Mouse (Mus musculus): Measurements from ENCODE around the gene Mrps27. TPM values are rescaled to one million over a fixed set of nuclear protein-coding genes. Genes with fewer than 3 reads are reported as not detected.

Gene Mrps27
- polyA plus RNA-seq (2014; fragmentation: Nextera tagmentation; extraction: Ambion mirVana): 75.2 and 80.6 TPM in 2 replicates

DNA sequence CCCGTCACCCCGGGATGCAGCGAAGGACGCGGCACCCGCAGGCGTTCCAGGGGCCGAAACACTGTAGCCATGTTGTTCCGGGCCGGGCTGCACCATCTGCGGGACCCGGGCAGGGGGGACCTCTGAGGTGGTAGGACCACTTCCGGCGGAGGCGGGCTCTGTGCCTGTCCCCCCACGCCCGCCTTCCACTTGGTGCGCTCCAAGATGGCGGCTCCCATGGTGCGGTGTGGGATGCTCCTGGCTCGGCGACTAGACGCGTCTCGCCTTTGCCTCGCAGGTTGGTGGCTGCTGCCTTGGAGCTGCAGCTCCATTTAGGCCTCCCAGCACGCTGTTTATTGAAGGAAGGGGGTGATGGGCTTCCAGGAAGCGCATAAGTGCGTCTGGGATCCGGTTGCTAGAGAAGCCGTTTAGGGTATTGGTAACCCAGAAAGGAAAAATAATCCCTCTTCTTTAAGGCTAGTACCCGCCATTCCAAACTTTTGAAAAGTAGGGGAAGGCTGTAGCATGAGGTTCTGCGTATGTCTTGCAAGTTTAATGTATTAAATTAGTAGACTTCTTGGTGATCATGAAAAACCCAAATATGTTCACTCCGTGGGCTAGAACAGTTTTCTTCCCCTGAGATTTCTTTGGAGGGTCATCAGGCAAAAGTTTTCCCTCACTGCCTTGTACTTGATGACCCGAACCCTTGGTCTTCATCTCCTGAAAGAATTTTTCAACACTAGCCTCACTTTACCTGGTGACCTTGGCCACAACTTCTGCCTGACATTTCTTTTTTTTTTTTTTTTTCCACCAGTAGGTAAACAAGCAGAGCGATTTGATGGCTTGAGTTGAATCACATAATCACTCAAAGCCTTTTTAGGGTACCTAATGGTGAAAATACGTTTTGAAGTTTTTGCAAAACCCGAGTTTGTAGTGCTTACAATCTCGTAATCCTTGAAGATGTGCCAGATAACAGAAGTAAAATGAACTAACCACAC lies at the start of gene Mrps27, which contains the start of gene Ptcd2:
TSS of gene Mrps27 (plus strand) at position 188 of the 977 bp plus-strand sequence.
TSS of gene Ptcd2 (minus strand) at position 107 of the 977 bp plus-strand sequence.
- Histone ChIP-seq H3K4me1 (ENCODE audit: control insufficient read depth in 2 of 2, insufficient read depth in 2 of 2, low read length in 2 of 2) (peaks cover 3 to 28% of the 10 kb centered on the region in 2 experiments), H3K4me3 (ENCODE audit: control insufficient read depth in 1 of 2, insufficient read depth in 1 of 2, low read depth in 1 of 2, low read length in 2 of 2) (peak within 1 kb of the TSS; percentile 82 to 89), H3K4me2 (ENCODE audit: low read length) (peak within 1 kb of the TSS; percentile 84), H3K9ac (ENCODE audit: low read length) (peak within 1 kb of the TSS; percentile 93), H3K27ac (replicated peaks in 1 of 2; ENCODE audit: control insufficient read depth in 1 of 2, insufficient read depth in 1 of 2, low read depth in 2 of 2, low read length in 2 of 2) (peak within 1 kb of the TSS; percentile 89 to 92), H3K9me3 (ENCODE audit: control insufficient read depth, low read length) (no peaks in the 10 kb centered on the region), H3K36me3 (ENCODE audit: control insufficient read depth, insufficient read depth, low read length) (peaks cover 46% of the 10 kb centered on the region), H3K27me3 (ENCODE audit: control insufficient read depth, insufficient read depth, low read length) (no peaks in the 10 kb centered on the region)
- 3% methylated on average over 39 of the region's 39 CpGs for WGBS
- peak; percentile 93 for ATAC-seq (ENCODE audit: insufficient number of reproducible peaks, insufficient read depth, low FRiP score, low read depth)

DNA sequence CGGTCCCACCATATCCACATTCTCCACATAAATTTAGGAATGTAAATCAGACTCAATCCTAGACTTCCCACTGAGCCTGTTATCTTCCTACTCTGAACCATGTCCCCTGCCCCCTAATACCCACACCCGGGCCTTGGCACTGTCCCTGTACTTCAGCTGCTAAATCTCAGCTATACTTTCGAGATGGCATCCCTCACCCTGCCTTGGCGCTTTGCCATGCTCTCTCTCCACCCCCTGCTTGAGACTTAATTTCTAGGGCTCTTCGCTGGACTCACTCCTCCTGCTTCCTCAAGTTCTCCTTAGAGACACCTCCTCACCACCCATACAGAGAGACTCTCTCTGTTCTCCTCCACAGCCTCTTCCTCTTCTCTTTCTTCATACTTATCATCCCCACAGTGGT lies 44.7 kb upstream of the Mrps27 start:
- no peaks in the 10 kb centered on the region for H3K27me3 ChIP-seq (ENCODE audit: control insufficient read depth, insufficient read depth, low read length)
- peaks cover 14 to 17% of the 10 kb centered on the region in 2 experiments for H3K4me1 ChIP-seq (ENCODE audit: control insufficient read depth in 2 of 2, insufficient read depth in 2 of 2, low read length in 2 of 2)
- H3K36me3 ChIP-seq (ENCODE audit: control insufficient read depth, insufficient read depth, low read length): no peaks in the 10 kb centered on the region
- no peak for ATAC-seq (ENCODE audit: insufficient number of reproducible peaks, insufficient read depth, low FRiP score, low read depth)
- H3K9ac ChIP-seq (ENCODE audit: low read length): no peak overlapping the region
- no peaks in the 10 kb centered on the region for H3K9me3 ChIP-seq (ENCODE audit: control insufficient read depth, low read length)
- 73% methylated on average over 5 of the region's 5 CpGs for WGBS
- no peak overlapping the region for H3K4me3 ChIP-seq (ENCODE audit: control insufficient read depth in 1 of 2, insufficient read depth in 1 of 2, low read depth in 1 of 2, low read length in 2 of 2)
- no peak overlapping the region for H3K4me2 ChIP-seq (ENCODE audit: low read length)
- no peak overlapping the region for H3K27ac ChIP-seq (replicated peaks in 1 of 2; ENCODE audit: control insufficient read depth in 1 of 2, insufficient read depth in 1 of 2, low read depth in 2 of 2, low read length in 2 of 2)

DNA sequence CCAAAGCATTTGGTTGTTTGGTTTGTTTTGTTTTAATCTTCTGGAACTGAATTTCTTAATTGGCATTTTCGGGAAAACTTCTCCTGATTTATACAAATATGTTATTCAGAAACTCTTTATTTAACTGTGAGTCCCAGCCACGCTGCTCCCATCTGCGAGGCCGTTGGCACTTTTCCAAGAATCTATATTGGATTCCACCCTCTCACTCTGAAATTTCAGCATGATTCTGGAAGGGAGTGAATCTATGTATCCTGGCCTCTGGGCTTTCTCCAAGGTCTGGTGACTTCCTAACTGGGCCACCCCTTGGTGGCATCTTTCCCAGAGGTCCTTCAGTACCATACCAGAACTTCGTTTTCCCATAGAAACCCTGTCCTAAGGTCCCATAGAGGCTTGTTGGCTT lies 40.7 kb upstream of the Mrps27 start:
- no peaks in the 10 kb centered on the region for H3K9me3 ChIP-seq (ENCODE audit: control insufficient read depth, low read length)
- ATAC-seq (ENCODE audit: insufficient number of reproducible peaks, insufficient read depth, low FRiP score, low read depth): no peak
- no peaks in the 10 kb centered on the region for H3K27me3 ChIP-seq (ENCODE audit: control insufficient read depth, insufficient read depth, low read length)
- 0 out of 4 replicates have a peak overlapping the region, but pooled peaks of 1 of the 2 experiments have one; percentile 12 for H3K27ac ChIP-seq (replicated peaks in 1 of 2; ENCODE audit: control insufficient read depth in 1 of 2, insufficient read depth in 1 of 2, low read depth in 2 of 2, low read length in 2 of 2)
- H3K4me2 ChIP-seq (ENCODE audit: low read length): no peak overlapping the region
- no peak overlapping the region for H3K9ac ChIP-seq (ENCODE audit: low read length)
- WGBS: 41% methylated on average over 5 of the region's 5 CpGs
- H3K4me1 ChIP-seq (ENCODE audit: control insufficient read depth in 2 of 2, insufficient read depth in 2 of 2, low read length in 2 of 2): peaks cover 25 to 32% of the 10 kb centered on the region in 2 experiments
- H3K4me3 ChIP-seq (ENCODE audit: control insufficient read depth in 1 of 2, insufficient read depth in 1 of 2, low read depth in 1 of 2, low read length in 2 of 2): no peak overlapping the region
- no peaks in the 10 kb centered on the region for H3K36me3 ChIP-seq (ENCODE audit: control insufficient read depth, insufficient read depth, low read length)

DNA sequence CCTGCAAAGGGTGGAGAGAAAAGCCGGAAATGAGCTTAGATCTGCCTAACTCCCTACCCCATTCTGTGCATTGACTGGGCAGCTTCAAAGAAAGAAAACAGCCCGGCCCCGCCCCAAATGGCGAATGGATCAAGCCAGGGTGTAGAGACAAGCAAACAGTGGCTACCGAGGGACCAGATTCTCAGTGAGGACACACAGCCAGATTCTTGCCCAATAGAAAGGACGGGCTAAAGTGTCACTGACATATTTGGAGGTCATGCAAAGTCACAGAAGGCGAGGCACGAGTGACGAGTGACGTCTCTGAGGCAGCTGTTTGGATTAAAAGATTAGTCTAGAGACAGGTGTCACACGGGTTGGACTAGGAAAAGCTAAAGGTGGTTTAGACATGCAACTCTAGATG lies 40.2 kb upstream of the Mrps27 start:
- Histone ChIP-seq H3K9ac (ENCODE audit: low read length) (no peak overlapping the region), H3K4me3 (ENCODE audit: control insufficient read depth in 1 of 2, insufficient read depth in 1 of 2, low read depth in 1 of 2, low read length in 2 of 2) (no peak overlapping the region), H3K36me3 (ENCODE audit: control insufficient read depth, insufficient read depth, low read length) (no peaks in the 10 kb centered on the region), H3K27me3 (ENCODE audit: control insufficient read depth, insufficient read depth, low read length) (no peaks in the 10 kb centered on the region), H3K4me2 (ENCODE audit: low read length) (no peak overlapping the region), H3K4me1 (ENCODE audit: control insufficient read depth in 2 of 2, insufficient read depth in 2 of 2, low read length in 2 of 2) (peaks cover 26 to 32% of the 10 kb centered on the region in 2 experiments), H3K27ac (replicated peaks in 1 of 2; ENCODE audit: control insufficient read depth in 1 of 2, insufficient read depth in 1 of 2, low read depth in 2 of 2, low read length in 2 of 2) (peak overlapping the region; percentile 12 to 16; a peak in 1 of 4 replicates), H3K9me3 (ENCODE audit: control insufficient read depth, low read length) (no peaks in the 10 kb centered on the region)
- ATAC-seq (ENCODE audit: insufficient number of reproducible peaks, insufficient read depth, low FRiP score, low read depth): no peak
- 46% methylated on average over 11 of the region's 11 CpGs for WGBS

GRCm38 (mm10) chr13:99305186-99305585 lies 39.4 kb upstream of the Mrps27 start:
- H3K4me1 ChIP-seq (ENCODE audit: control insufficient read depth in 2 of 2, insufficient read depth in 2 of 2, low read length in 2 of 2): peaks cover 23 to 26% of the 10 kb centered on the region in 2 experiments
- no peak overlapping the region for H3K4me3 ChIP-seq (ENCODE audit: control insufficient read depth in 1 of 2, insufficient read depth in 1 of 2, low read depth in 1 of 2, low read length in 2 of 2)
- H3K27ac ChIP-seq (replicated peaks in 1 of 2; ENCODE audit: control insufficient read depth in 1 of 2, insufficient read depth in 1 of 2, low read depth in 2 of 2, low read length in 2 of 2): no peak overlapping the region
- no peak overlapping the region for H3K4me2 ChIP-seq (ENCODE audit: low read length)
- H3K9me3 ChIP-seq (ENCODE audit: control insufficient read depth, low read length): no peaks in the 10 kb centered on the region
- no peaks in the 10 kb centered on the region for H3K36me3 ChIP-seq (ENCODE audit: control insufficient read depth, insufficient read depth, low read length)
- 92% methylated on average over 1 of the region's 1 CpGs for WGBS
- H3K9ac ChIP-seq (ENCODE audit: low read length): no peak overlapping the region
- H3K27me3 ChIP-seq (ENCODE audit: control insufficient read depth, insufficient read depth, low read length): no peaks in the 10 kb centered on the region
- ATAC-seq (ENCODE audit: insufficient number of reproducible peaks, insufficient read depth, low FRiP score, low read depth): no peak

GRCm38 (mm10) chr13:99306164-99306563 lies 38.4 kb upstream of the Mrps27 start:
- H3K27me3 ChIP-seq (ENCODE audit: control insufficient read depth, insufficient read depth, low read length): no peaks in the 10 kb centered on the region
- 91% methylated on average over 8 of the region's 8 CpGs for WGBS
- no peaks in the 10 kb centered on the region for H3K9me3 ChIP-seq (ENCODE audit: control insufficient read depth, low read length)
- no peak overlapping the region for H3K4me2 ChIP-seq (ENCODE audit: low read length)
- H3K27ac ChIP-seq (replicated peaks in 1 of 2; ENCODE audit: control insufficient read depth in 1 of 2, insufficient read depth in 1 of 2, low read depth in 2 of 2, low read length in 2 of 2): no peak overlapping the region
- no peak overlapping the region for H3K9ac ChIP-seq (ENCODE audit: low read length)
- H3K4me1 ChIP-seq (ENCODE audit: control insufficient read depth in 2 of 2, insufficient read depth in 2 of 2, low read length in 2 of 2): peaks cover 23 to 26% of the 10 kb centered on the region in 2 experiments
- ATAC-seq (ENCODE audit: insufficient number of reproducible peaks, insufficient read depth, low FRiP score, low read depth): no peak
- no peak overlapping the region for H3K4me3 ChIP-seq (ENCODE audit: control insufficient read depth in 1 of 2, insufficient read depth in 1 of 2, low read depth in 1 of 2, low read length in 2 of 2)
- H3K36me3 ChIP-seq (ENCODE audit: control insufficient read depth, insufficient read depth, low read length): no peaks in the 10 kb centered on the region

GRCm38 (mm10) chr13:99307930-99308359 lies 36.6 kb upstream of the Mrps27 start:
- H3K9me3 ChIP-seq (ENCODE audit: control insufficient read depth, low read length): no peaks in the 10 kb centered on the region
- no peak overlapping the region for H3K9ac ChIP-seq (ENCODE audit: low read length)
- peak; percentile 81 for ATAC-seq (ENCODE audit: insufficient number of reproducible peaks, insufficient read depth, low FRiP score, low read depth)
- H3K4me2 ChIP-seq (ENCODE audit: low read length): no peak overlapping the region
- H3K27ac ChIP-seq (replicated peaks in 1 of 2; ENCODE audit: control insufficient read depth in 1 of 2, insufficient read depth in 1 of 2, low read depth in 2 of 2, low read length in 2 of 2): peak overlapping the region; percentile 94 to 97
- no peaks in the 10 kb centered on the region for H3K27me3 ChIP-seq (ENCODE audit: control insufficient read depth, insufficient read depth, low read length)
- peaks cover 23 to 26% of the 10 kb centered on the region in 2 experiments for H3K4me1 ChIP-seq (ENCODE audit: control insufficient read depth in 2 of 2, insufficient read depth in 2 of 2, low read length in 2 of 2)
- WGBS: 9% methylated on average over 5 of the region's 5 CpGs
- no peak overlapping the region for H3K4me3 ChIP-seq (ENCODE audit: control insufficient read depth in 1 of 2, insufficient read depth in 1 of 2, low read depth in 1 of 2, low read length in 2 of 2)
- H3K36me3 ChIP-seq (ENCODE audit: control insufficient read depth, insufficient read depth, low read length): no peaks in the 10 kb centered on the region

Data from heart, embryonic 14.5 days (tissue).